Mouse (Mus musculus) embryonic facial prominence, embryonic 10.5 days (tissue): ENCODE data around the gene Mprip. TPM values are rescaled to one million over a fixed set of nuclear protein-coding genes. Genes with fewer than 3 reads are reported as not detected.

Experiments used
- DNase-seq: peaks from one replicate; pipeline ENCODE4 v3.0.0-alpha.2; 2017; ENCODE audit warnings: low spot score
- H3K27ac ChIP-seq: fragments of 300-500 bp; sonication (generic); replicated peaks from 2 replicates; pipeline ENCODE4 v1.5.1; 2016; ENCODE audit warnings: mild to moderate bottlenecking
- H3K27me3 ChIP-seq: fragments of 300-500 bp; sonication (generic); replicated peaks from 2 replicates; pipeline ENCODE4 v1.6.1; 2016; ENCODE audit warnings: low read depth, mild to moderate bottlenecking; ENCODE audit not compliant: poor library complexity, severe bottlenecking
- H3K36me3 ChIP-seq: fragments of 300-500 bp; sonication (generic); replicated peaks from 2 replicates; pipeline ENCODE4 v1.6.1; 2016; ENCODE audit warnings: mild to moderate bottlenecking, moderate library complexity
- H3K4me1 ChIP-seq: fragments of 300-500 bp; sonication (generic); 2 replicates; pipeline ENCODE4 v1.6.1; 2016
- H3K4me3 ChIP-seq: fragments of 300-500 bp; sonication (generic); 2 replicates; pipeline ENCODE4 v1.5.1; 2016; ENCODE audit warnings: mild to moderate bottlenecking, moderate library complexity
- H3K9me3 ChIP-seq: fragments of 300-500 bp; sonication (generic); 2 replicates; pipeline ENCODE4 v1.6.1; 2016; ENCODE audit warnings: mild to moderate bottlenecking
- WGBS: fragments of 180-500 bp; shearing (Covaris S2); methylation state at CpG from one replicate; pipeline ENCODE4 v1.1.7; 2016; 5-methylcytosine and 5-hydroxymethylcytosine counted together
- polyA plus RNA-seq: library from polyadenylated mRNA; unstranded; fragments of >200 nt; fragmentation: Nextera tagmentation; extraction: Ambion mirVana; gene quantifications from 2 replicates; pipeline ENCODE4 v1.2.1, GENCODE M21; 2016

The Mprip gene
- polyA plus RNA-seq, 1 experiment from 2014 or later, result 40.8 TPM

DNA sequence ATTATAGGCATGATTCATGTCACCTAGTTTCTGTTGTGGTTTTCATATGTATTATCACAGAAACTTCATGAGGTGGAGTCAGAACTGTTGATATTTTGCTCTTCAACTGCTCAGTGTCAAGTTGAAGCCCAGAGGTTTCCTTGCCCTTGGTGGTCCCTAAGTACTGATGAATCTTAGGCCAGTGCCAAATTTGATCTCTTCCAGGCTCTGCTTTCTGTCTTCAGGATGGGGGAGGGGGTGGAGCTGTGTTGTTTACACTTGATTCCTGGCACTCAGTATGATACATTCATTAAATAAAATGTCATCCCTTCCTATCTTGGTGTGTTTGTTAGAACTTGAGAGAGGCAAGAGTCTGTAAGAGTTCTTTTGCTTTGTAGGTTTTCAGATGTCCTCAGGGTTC is 34.4 kb downstream of the Mprip start:
- peaks cover 48% of the 10 kb centered on the region for H3K36me3 ChIP-seq
- H3K4me3 ChIP-seq, result no peak overlapping the region
- no peak overlapping the region for H3K27ac ChIP-seq
- H3K9me3 ChIP-seq, result no peaks in the 10 kb centered on the region
- H3K27me3 ChIP-seq, result no peaks in the 10 kb centered on the region
- peaks cover 9% of the 10 kb centered on the region for H3K4me1 ChIP-seq
- DNase-seq, result no peak

DNA sequence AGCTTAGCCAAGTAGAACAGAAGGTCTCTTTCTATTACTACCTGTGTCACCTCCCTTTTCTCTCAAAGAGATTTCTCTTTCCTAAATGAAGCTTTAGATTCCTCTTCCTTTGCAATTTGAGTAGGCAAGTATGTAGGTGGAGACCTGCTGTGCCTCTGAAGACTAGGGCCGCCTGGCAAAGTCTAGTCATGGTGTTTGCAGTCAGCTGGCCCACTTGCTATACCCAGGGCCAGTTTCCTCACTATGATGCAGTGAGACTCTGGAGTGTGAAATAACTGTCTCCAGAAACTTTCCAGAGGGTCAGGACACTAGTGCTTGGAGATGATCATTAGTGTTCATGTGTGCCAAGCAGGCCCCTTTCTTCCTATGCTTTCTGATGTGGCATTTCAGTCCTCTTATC is 36.5 kb downstream of the Mprip start:
- peaks cover 65% of the 10 kb centered on the region for H3K36me3 ChIP-seq
- H3K9me3 ChIP-seq, result no peaks in the 10 kb centered on the region
- no peaks in the 10 kb centered on the region for H3K27me3 ChIP-seq
- peaks cover 9% of the 10 kb centered on the region for H3K4me1 ChIP-seq
- WGBS, result 81% methylated on average over 1 of the region's 1 CpGs
- no peak for DNase-seq
- H3K4me3 ChIP-seq, result no peak overlapping the region
- no peak overlapping the region for H3K27ac ChIP-seq

- WGBS, result 94% methylated on average over 1 of the region's 1 CpGs
Measured at GRCm38 (mm10) chr11:59700787-59701186, 39.7 kb downstream of the Mprip start.

DNA sequence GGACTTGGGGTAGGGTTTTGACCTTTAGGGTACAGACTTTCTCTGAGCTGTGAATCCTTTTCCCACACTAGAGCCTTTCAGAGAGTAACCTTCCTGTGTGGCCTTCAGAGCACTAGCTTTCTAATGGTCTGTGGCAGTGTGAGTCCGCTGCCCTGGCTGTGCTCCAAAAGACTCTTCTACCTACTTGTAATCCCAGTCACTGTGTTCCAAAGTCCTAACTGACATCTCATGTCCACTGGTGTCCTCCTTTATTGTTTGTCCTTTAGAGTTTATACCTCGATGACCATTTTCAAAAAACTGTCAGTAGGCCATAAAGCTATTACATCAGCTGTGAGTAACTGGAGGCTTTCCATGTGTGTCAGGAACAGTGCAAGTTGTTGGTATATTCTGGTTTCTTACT is 44.0 kb downstream of the Mprip start:
- Histone ChIP-seq H3K36me3 (peaks cover 50% of the 10 kb centered on the region), H3K27ac (no peak overlapping the region), H3K27me3 (no peaks in the 10 kb centered on the region), H3K9me3 (no peaks in the 10 kb centered on the region), H3K4me3 (no peak overlapping the region), H3K4me1 (peaks cover 38% of the 10 kb centered on the region)
- WGBS, result 91% methylated on average over 2 of the region's 2 CpGs
- no peak for DNase-seq

More at GRCm38 (mm10) chr11:59700787-59701186, 39.7 kb downstream of the Mprip start:
- Histone ChIP-seq H3K4me1 (peaks cover 10% of the 10 kb centered on the region), H3K9me3 (no peaks in the 10 kb centered on the region), H3K36me3 (peaks cover 88% of the 10 kb centered on the region), H3K27ac (no peak overlapping the region), H3K27me3 (no peaks in the 10 kb centered on the region), H3K4me3 (no peak overlapping the region)
- DNase-seq, result no peak

DNA sequence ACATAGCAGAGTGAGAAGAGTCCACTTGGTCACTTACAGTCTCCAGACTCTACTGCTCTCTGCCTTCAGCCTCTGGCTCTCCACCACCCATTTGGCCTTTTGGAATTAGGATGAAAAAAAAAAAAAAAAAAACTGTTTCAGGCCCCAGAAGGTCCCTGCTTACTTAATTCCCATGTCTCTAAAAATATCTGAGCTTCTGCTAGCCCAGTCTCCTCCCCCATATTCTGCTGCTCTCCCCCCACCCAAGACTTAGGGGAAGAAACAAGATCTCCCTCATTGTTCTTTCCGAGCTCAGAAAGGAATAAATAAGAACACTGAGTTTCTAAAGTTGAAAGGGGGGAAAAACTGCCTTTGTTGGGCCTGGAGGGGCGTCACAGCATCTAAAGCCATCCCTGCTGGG is 46.4 kb downstream of the Mprip start:
- Histone ChIP-seq H3K4me1 (peaks cover 38% of the 10 kb centered on the region), H3K9me3 (no peaks in the 10 kb centered on the region), H3K36me3 (peaks cover 33% of the 10 kb centered on the region), H3K4me3 (peak overlapping the region; percentile 17; the same call in 1 of the 2 replicates), H3K27ac (peak overlapping the region; percentile 82), H3K27me3 (no peaks in the 10 kb centered on the region)
- 31% methylated on average over 2 of the region's 2 CpGs for WGBS
- DNase-seq, result no peak

DNA sequence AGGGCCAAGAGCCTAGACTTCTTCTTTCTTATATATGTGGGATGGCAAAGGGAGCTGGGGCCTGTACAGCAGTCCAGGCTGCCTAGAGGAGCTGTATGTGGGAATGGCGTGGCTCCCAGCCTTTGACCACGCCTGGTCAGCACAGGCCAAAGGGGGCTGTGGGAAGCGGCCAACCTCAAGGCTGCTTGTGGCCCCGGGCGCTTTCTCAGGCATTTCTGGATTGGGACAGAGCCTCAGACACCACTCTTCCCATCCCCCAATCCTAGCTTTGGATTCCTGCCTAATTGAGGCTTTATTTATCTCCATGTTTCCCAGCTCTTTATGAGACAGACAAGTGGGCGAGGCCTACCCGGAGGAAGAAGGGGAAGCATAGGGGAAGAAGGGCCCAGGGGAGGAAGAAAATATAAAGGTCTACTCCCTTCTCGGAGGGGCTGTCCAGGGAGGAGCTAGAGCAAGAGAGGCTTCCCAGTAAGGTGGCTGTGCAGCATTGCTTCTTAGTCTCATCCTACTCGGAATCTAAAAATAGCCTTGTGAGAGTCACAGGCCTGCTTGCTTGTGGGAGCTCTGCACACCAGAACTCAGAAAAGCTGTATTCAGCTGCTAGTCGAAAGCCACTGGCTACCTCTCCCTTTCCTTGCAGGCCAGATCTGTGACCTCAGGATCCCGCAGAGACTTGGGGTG is 47.0 kb downstream of the Mprip start:
- H3K27ac ChIP-seq, result peak overlapping the region; percentile 82
- DNase-seq, result peak; percentile 55
- peak overlapping the region; percentile 17; the same call in 1 of the 2 replicates for H3K4me3 ChIP-seq
- H3K36me3 ChIP-seq, result peaks cover 28% of the 10 kb centered on the region
- 31% methylated on average over 11 of the region's 11 CpGs for WGBS
- H3K9me3 ChIP-seq, result no peaks in the 10 kb centered on the region
- peaks cover 38% of the 10 kb centered on the region for H3K4me1 ChIP-seq
- no peaks in the 10 kb centered on the region for H3K27me3 ChIP-seq

DNA sequence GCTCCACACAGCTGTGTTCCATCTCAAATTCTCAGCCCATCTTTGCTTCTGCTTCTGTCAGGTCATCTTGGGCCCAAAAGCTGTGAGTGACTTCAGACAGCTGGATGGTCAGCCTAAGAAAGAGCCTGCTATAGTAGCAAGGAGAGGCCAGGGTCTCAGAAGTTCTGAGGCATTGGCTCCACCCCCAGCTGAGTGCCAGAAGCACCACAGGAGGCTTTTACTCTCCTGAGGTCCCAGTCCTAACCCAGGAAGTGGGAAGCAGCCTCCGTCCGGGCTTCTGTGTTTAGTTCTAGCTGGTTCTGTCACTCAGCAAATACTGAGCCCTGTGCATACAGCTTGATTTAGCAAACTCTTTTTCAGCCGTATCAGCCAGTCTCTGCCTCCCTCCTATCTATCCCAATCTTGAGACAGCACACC is 54.3 kb downstream of the Mprip start:
- peaks cover 14% of the 10 kb centered on the region for H3K36me3 ChIP-seq
- H3K4me3 ChIP-seq, result no peak overlapping the region
- DNase-seq, result no peak
- no peaks in the 10 kb centered on the region for H3K9me3 ChIP-seq
- WGBS, result 87% methylated on average over 3 of the region's 3 CpGs
- no peaks in the 10 kb centered on the region for H3K27me3 ChIP-seq
- no peak overlapping the region for H3K27ac ChIP-seq
- no peaks in the 10 kb centered on the region for H3K4me1 ChIP-seq

DNA sequence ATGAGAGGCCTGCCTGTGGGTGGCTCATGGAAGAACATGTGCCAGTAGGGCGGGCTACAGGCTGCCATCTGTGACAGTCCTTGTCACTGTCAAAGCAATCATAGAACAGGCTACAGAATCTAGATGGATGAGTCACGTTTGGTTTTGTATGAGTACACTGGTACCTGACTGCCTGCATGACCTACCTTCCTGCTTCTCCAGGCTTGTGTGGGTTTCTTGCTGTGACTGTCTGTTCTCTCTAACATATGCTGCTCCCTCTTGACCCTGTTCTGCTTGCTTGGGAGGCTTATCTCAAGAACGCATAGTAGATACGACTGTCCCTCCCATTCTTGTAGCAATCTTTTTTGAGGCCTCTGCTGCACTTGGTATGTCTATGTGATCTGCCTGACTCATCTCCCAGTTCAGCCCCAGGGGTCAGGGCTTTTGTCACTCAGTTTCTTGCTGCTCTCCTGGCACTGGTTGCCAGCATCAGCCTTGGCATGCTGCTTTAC is 56.7 kb downstream of the Mprip start:
- no peaks in the 10 kb centered on the region for H3K27me3 ChIP-seq
- no peak overlapping the region for H3K4me3 ChIP-seq
- peaks cover 12% of the 10 kb centered on the region for H3K36me3 ChIP-seq
- no peaks in the 10 kb centered on the region for H3K9me3 ChIP-seq
- H3K27ac ChIP-seq, result no peak overlapping the region
- 92% methylated on average over 4 of the region's 4 CpGs for WGBS
- no peaks in the 10 kb centered on the region for H3K4me1 ChIP-seq
- no peak for DNase-seq

GRCm38 (mm10) chr11:59719185-59719584 is 58.1 kb downstream of the Mprip start:
- no peaks in the 10 kb centered on the region for H3K4me1 ChIP-seq
- no peaks in the 10 kb centered on the region for H3K9me3 ChIP-seq
- H3K27ac ChIP-seq, result no peak overlapping the region
- no peak for DNase-seq
- peaks cover 12% of the 10 kb centered on the region for H3K36me3 ChIP-seq
- no peaks in the 10 kb centered on the region for H3K27me3 ChIP-seq
- H3K4me3 ChIP-seq, result no peak overlapping the region
- 93% methylated on average over 5 of the region's 5 CpGs for WGBS

GRCm38 (mm10) chr11:59721385-59721784 is 60.3 kb downstream of the Mprip start:
- 0 out of 2 replicates have a peak, but pooled peaks cover 9% of the 10 kb centered on the region for H3K36me3 ChIP-seq
- H3K4me1 ChIP-seq, result no peaks in the 10 kb centered on the region
- H3K27me3 ChIP-seq, result no peaks in the 10 kb centered on the region
- no peaks in the 10 kb centered on the region for H3K9me3 ChIP-seq
- H3K4me3 ChIP-seq, result no peak overlapping the region
- H3K27ac ChIP-seq, result no peak overlapping the region
- 86% methylated on average over 2 of the region's 2 CpGs for WGBS
- DNase-seq, result no peak

DNA sequence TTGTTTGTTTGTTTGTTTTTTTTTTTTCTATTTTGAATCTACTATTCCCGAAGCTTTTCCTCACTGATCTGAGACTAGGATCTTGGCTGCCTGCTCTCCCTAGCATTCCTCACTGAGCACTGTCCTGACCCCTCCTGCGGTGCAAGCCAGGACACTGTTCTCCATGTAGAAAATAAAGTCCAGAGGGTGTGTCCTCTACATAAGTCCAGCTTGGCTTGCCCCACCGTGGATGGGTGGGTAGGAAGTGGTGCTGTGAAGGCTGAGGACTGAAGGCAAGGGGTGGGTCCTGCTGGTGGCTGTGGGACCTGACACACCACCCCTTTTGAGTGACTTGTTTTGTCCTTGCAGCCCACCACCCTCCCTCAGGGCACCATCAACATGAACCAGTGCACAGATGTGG is 66.1 kb downstream of the Mprip start:
- H3K4me3 ChIP-seq, result no peak overlapping the region
- no peak overlapping the region for H3K27ac ChIP-seq
- no peak for DNase-seq
- WGBS, result 87% methylated on average over 3 of the region's 3 CpGs
- H3K4me1 ChIP-seq, result no peaks in the 10 kb centered on the region
- H3K36me3 ChIP-seq, result peaks cover 52% of the 10 kb centered on the region
- no peaks in the 10 kb centered on the region for H3K27me3 ChIP-seq
- no peaks in the 10 kb centered on the region for H3K9me3 ChIP-seq

DNA sequence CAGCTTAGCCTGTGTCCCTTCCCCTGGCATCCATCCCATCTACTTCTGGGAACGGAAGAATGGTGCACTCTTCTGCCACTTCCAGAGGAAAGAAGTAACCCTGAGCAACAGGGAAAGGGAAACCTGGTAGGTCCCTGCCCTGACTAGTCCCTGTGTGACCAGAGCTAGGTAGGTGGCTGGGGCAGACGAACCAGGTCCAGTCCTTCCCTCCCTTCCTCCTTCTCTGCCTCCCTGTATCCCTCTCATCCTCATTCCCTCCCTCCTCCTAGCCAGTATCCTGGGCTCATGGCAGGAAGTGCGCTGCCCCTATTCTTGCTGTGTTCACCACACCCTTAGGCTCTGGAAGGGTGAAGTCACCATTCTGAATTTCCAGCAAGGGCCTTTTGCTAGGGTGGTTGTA is 70.7 kb downstream of the Mprip start:
- no peak overlapping the region for H3K27ac ChIP-seq
- H3K27me3 ChIP-seq, result no peaks in the 10 kb centered on the region
- H3K9me3 ChIP-seq, result no peaks in the 10 kb centered on the region
- H3K36me3 ChIP-seq, result peaks cover 97% of the 10 kb centered on the region
- H3K4me1 ChIP-seq, result no peaks in the 10 kb centered on the region
- DNase-seq, result no peak
- H3K4me3 ChIP-seq, result no peak overlapping the region
- 83% methylated on average over 3 of the region's 3 CpGs for WGBS

DNA sequence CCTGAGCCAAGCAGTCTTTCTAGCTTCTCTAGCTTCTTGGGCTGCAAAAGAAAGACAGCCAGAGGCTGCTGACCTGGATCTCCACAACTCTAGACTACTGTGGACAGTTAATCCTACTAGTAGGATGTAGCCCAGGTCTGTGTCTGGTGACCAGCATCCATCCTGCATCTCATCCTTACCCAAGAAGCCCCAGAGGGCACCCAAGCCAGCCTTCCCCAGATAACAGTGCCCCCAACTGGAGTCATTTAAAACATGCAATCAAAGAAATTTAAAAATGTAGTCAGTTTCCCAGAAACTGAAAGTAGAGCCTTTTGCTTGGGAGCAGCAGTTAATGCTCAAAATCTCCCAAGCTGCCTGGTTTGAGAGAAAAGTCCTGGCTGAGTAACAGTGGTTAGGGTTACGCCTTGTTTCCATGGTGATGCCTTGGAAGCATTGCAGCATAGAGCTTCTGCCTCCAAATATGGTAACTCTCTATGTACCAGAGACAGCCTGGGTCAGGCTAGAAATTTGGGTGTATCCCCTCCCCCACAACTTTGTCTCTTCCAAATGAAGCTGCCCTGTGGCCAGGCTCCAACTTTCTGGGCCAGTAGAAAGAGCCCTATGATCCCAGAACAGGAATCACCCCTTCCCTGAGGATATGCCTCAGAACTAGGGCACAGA is 71.4 kb downstream of the Mprip start:
- 96% methylated on average over 1 of the region's 1 CpGs for WGBS
- peaks cover 99% of the 10 kb centered on the region for H3K36me3 ChIP-seq
- DNase-seq, result no peak

More for the DNA sequence above, 71.4 kb downstream of the Mprip start:
- Histone ChIP-seq H3K27me3 (no peaks in the 10 kb centered on the region), H3K9me3 (no peaks in the 10 kb centered on the region), H3K4me3 (no peak overlapping the region), H3K27ac (no peak overlapping the region; the same call in 1 of the 2 replicates), H3K4me1 (no peaks in the 10 kb centered on the region)
